Mouse (Mus musculus) right cerebral cortex, postnatal 10 days (tissue): ENCODE measurements around the gene Slc12a7.
"Not testable (repeated sequence)": the region's sequence is repeated elsewhere in the genome, so short reads cannot be mapped to it uniquely, and the experiment has no call there.

Source experiments
- DNase-seq, 2 experiments: peaks; one replicate each; pipeline ENCODE4 v3.0.0; 2021; ENCODE audit warnings: low spot score in 2 of 2

Gene Slc12a7

GRCm38 (mm10) chr13:73732742-73733700 is at the start of gene Slc12a7:
Gene Slc12a7 (plus strand): TSS chr13:73733094.
- no peak for DNase-seq

DNA sequence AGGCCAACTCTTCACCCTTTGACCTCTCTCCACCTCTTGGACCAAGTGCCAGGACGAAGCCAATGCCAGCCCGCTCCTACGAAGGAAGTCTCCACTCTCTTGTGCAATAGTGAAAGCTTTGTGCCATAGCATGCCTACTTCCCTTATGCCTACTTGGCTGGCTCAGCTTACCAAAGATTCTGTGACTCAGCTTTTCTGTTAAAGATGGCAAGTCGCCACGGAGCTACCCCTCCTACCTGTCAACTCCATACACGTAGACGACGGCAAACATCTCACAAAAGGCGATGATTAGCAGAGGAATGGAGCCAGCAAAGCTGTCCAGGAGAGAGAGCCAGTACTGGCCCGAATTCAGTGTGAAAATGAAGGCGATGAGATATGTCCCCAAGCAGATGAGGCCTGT is 49.2 kb upstream of the Slc12a7 start:
- peak; percentile 25 to 28 for DNase-seq

GRCm38 (mm10) chr13:73684412-73684811 is 48.5 kb upstream of the Slc12a7 start:
- no peak for DNase-seq

- DNase-seq: no peak
Measured at GRCm38 (mm10) chr13:73685502-73685901, 47.4 kb upstream of the Slc12a7 start.

- no peak for DNase-seq
Measured at GRCm38 (mm10) chr13:73687601-73688000, 45.3 kb upstream of the Slc12a7 start.

DNA sequence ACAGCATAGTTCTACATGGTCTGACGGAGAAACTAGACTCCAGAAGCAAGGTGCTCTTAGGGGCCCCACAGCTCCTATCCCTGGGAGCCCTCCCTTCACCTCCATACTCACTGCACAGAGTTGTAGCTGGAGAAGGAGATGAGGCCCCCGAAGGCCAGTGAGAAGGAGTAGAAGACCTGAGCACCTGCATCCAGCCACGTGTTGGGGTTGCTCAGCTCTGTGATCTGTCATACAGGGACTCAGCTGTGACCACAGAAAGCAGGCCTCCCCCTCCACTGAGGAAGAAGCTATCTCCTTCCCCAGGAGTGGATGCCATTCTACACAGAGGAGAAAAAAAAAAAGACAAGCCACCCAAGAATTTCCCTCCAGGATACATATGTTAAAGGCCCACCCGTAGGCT is 44.0 kb upstream of the Slc12a7 start:
- no peak for DNase-seq

- peak; percentile 44 to 62 for DNase-seq
Measured at GRCm38 (mm10) chr13:73692249-73692868, 40.5 kb upstream of the Slc12a7 start.

DNA sequence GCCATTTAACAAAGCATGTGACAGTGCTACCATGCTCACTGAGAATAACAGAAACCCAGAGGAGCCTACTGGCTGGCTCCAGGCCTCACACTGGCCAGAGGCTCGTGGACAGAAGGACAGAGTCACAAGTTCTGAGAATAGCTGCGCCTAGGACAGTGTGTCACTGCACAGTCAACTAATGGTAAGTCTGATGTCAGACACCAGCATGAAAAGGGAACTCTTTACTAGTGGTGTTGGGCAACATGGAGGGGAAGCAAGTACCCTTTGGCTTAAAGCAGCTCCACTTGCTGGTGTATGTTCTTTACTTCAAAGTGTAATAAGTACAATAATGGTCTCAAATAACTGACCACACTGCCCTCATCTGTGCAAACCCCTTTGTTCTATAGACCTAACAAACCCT is 39.6 kb upstream of the Slc12a7 start:
- DNase-seq: no peak

DNA sequence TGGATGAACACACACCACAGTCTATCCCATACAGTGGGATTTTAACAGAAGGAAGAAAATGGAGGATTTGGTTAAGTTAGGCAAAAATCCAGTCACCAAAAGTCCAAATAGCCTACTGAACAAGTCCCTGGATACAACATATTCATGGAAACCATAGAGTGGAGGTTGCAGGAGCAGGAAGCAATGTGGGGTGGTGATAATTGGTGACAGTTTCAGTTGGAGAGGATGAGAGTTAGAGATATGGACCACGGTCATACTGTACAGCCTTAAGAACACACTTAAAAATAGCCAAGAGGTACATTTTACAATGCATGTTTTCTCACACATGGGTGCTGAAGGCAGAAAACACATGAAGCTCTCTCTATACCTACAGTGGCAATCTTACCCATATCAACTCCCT is 37.9 kb upstream of the Slc12a7 start:
- DNase-seq: no peak

GRCm38 (mm10) chr13:73696529-73696928 is 36.4 kb upstream of the Slc12a7 start:
- DNase-seq: no peak

- no peak for DNase-seq
Measured at GRCm38 (mm10) chr13:73699714-73700113, 33.2 kb upstream of the Slc12a7 start.

DNA sequence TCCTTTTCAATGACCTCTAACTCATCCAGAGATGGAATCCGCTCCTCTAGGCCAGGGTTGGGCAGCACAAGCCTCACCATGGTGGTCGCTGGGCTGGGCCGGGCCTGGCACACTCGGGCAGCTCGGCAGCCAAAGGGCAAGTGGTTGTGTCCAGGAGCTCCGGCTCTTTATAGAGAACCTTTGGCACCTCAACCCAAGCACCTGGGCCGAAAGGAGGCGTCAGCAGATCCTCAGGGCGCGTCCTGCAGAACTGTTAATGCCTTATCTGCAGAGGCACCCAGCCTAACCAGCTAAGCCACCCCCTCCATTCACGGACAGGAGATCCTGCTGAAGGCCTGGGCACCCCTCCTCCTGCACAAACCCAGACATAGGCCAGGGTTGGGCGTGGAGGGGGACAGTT is 32.3 kb upstream of the Slc12a7 start:
- DNase-seq: no peak

- no peak for DNase-seq
Measured at GRCm38 (mm10) chr13:73701161-73701883, 31.6 kb upstream of the Slc12a7 start.

GRCm38 (mm10) chr13:73702776-73703175 is 30.1 kb upstream of the Slc12a7 start:
- no peak for DNase-seq

DNA sequence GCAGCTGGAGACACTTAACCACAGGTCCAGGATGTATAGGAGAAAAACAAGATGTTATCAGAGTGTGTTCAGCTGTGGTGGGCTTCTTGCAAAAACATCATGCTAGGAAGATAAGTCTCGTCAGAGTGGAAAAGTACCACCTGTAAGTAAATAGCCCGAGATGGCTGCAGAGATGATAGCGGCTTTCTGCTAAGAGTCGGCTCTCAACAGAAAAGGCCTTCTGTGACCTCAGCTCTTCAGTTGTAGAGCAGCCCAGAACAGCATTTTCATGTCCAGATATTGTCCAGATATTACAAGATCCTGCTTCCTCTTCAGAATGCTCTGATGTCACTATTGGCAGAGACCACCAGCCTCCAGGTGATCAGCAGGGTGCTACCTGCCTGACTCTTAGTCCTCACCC is 29.4 kb upstream of the Slc12a7 start:
- not testable (repeated sequence) for DNase-seq

DNA sequence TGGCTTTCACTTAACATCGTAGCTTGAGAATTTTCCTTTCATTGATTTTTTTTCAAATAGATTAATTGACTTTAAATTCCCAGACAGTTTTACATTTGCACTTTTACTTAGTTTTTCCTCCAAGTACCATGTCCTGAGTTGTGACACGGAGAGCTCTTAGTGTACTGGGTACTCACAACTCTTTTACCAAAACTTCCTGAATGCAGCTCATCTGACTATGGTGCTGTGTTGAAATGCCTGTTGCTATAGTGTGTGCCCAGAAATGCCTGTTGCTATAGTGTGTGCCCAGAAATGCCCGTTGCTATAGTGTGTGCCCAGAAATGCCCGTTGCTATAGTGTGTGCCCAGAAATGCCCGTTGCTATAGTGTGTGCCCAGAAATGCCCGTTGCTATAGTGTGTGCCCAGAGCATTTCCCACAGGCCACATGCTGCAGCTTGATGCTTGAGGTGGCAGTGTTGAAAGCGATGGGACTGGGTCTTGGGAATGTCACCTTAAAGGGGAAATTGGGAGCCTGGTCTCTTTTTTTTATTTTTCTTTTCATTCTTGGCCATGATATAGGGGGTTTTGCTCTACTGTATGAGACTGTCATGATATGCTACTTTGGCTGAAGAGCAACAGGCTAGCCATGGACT is 28.1 kb upstream of the Slc12a7 start, which contains the start of gene Slc6a19:
Gene Slc6a19 (minus strand): TSS at position 172 of the 632 bp plus-strand sequence.
- no peak for DNase-seq

- DNase-seq: no peak
Measured at GRCm38 (mm10) chr13:73709491-73709890, 23.4 kb upstream of the Slc12a7 start.

DNA sequence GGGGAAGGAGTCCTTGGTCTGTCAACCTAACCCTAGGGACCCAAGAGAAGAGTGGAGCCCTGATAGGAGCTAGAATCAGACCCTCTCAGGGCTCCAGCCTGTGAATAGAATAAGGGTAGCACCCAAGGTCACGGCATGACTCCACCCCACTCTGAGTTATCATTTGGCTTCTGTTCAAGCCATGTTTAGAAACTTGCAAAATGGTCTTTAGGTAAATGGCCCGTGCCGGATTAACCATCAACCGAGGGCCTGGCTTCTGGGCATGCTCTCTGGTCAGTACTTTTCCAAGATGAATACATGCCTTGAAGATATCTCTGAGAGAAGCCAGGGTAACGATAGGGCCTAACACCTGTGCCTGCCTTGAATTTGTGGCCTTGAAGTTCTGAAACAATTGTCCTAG is 21.7 kb upstream of the Slc12a7 start:
- DNase-seq: no peak

DNA sequence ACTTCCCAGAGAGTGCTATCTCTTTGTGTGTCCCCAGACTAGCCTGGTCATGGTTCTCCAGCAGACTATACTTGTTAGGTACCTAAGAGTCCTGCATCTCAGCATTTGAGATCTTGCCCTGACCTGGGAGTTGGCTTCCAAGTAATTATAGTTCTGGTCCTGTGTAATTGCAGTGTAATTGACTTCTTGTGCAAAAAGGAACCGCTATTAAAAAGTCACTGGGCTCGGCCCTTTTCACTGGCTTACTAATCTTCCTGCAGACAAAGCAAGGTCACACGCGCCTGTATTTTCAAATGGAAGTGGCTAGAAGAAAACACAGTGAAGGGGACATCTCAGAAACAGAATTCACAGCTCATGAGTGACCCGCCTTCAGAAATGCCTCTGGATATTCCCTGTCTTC is 21.1 kb upstream of the Slc12a7 start:
- no peak for DNase-seq

GRCm38 (mm10) chr13:73712228-73712627 is 20.7 kb upstream of the Slc12a7 start:
- DNase-seq: no peak

DNA sequence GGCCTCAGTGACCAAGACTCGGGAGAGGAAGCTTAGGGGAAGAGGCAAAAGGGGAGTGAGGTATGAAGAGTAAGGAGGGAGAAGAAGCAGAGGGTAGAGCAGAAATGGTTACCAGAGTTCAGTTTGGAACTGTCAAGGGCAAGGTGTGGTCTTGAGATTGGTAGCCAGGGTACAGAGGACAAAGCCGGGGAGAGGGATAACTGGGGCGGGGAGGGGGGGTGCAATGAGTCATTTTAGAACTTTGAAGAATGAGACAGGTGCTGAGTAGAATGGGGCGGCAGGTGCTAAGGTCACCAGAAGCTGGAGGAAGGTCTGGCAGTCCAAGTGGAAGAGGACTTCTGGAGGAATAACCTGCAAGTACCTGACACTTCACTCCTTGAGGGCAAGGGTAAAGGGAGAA is 19.7 kb upstream of the Slc12a7 start:
- no peak for DNase-seq

GRCm38 (mm10) chr13:73714020-73714419 is 18.9 kb upstream of the Slc12a7 start:
- DNase-seq: no peak
